Mouse (Mus musculus): Measurements from ENCODE around the gene Lgals4.

Lgals4 gene

DNA sequence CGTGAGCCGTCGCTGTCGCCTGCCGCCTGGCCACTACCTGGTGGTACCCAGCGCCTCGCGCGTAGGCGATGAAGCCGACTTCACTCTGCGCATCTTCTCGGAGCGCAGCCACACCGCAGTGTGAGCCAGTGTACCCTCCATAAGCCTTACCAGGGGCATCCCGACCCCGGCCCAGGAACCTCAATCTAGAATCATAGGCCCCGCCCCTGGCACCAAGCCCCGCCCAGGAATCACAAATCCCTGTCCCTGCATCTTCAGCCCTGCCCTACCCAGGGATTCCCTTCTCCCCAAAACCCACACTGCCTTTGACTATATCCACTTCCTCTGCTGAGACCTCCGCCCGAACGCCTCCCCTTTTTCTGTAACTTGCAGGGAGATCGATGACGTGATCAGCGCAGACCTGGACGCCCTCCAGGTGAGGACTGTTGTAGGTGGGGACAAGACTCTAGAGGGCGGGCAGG is 55.1 kb downstream of the Lgals4 start:
- in situ Hi-C loops (cut with MboI, MseI): no loop called here
